Mouse (Mus musculus) liver, embryonic 14.5 days (tissue): ENCODE results near the gene Saxo1.

Source experiments
- CTCF ChIP-seq: IDR thresholded peaks from 2 replicates; pipeline ENCODE4 v1.5.1; 2016; ENCODE audit warnings: antibody characterized with exemption, low read depth, control low read depth
- EP300 ChIP-seq: IDR thresholded peaks from 2 replicates; pipeline ENCODE4 v1.6.1; 2016; ENCODE audit warnings: antibody characterized with exemption, low read depth

DNA sequence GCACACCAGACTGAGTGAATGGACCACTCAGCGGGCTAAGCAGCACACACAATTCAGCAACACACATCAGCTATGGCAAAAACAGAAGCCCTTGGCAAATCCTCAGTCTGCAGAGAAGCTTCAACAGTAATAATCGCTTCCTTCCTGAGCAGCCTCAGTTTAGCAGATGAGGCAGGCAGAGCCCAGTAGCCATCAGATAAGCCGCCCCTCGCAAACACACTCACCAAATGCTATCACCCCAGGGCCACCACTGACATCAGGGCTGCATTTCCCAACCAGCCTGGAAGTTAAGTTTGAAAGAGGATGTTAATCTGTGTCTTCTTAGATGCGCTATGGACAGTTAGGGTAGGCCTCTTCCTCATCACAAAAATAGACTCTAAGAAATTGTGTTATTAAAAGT lies 130.8 kb downstream of the Saxo1 start:
- no peak for TF ChIP-seq CTCF
- no peak for TF ChIP-seq EP300
